Mouse (Mus musculus): Measurements from ENCODE around the gene Klhl22. TPM values are rescaled to one million over a fixed set of nuclear protein-coding genes. Genes with fewer than 3 reads are reported as not detected.
A peak's percentile ranks its signal among the peaks of the same experiment; 100 is the strongest.
"Not testable (repeated sequence)": the region's sequence is repeated elsewhere in the genome, so short reads cannot be mapped to it uniquely, and the experiment has no call there.

Gene Klhl22
- total and polyA plus RNA-seq, 3 experiments = 2.1 TPM; not detected in 2

DNA sequence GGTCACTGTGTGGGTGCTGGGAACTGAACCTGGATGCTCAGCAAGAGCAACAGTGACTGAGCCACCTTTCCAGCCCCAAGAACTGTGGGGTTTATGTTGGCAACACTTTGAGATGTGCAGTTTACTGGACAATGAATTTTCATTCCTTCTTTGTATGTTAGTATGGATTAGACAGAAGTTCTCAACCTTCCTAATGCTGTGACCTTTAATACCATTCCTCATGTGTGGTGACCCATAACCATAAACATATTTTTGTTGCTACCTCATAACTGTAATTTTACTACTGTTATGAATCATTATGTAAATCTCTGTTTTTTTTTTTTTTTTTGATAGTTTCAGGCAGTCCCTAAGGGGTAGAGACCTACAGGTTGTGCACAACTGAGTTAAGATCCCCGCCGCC is 25.8 kb upstream of the Klhl22 start:
- H3K4me1 ChIP-seq (ENCODE audit: insufficient read depth, low read depth, low read length) = no peaks in the 10 kb centered on the region
- no peaks in the 10 kb centered on the region for H3K36me3 ChIP-seq (replicated peaks)
- TF ChIP-seq TAL1 (conservative IDR thresholded peaks at IDR 0.05; ENCODE audit: low read depth, low read length) (no peak), CTCF (IDR thresholded peaks at IDR 0.05; ENCODE audit: low read depth, low read length) (no peak), GATA2 (IDR thresholded peaks at IDR 0.05; ENCODE audit: borderline replicate concordance, low read depth, low read length) (no peak)
- DNase-seq (ENCODE audit: low spot score) (no peak), ATAC-seq (ENCODE audit: extremely low read depth, insufficient number of reproducible peaks, low FRiP score, poor library complexity, severe bottlenecking) (no peak)
- H3K9me3 ChIP-seq (replicated peaks) = no peaks in the 10 kb centered on the region
- peaks cover 25% of the 10 kb centered on the region for H3K27me3 ChIP-seq (ENCODE audit: insufficient read depth, low read length)
- no peak overlapping the region for H3K4me3 ChIP-seq (ENCODE audit: low read depth, low read length)

DNA sequence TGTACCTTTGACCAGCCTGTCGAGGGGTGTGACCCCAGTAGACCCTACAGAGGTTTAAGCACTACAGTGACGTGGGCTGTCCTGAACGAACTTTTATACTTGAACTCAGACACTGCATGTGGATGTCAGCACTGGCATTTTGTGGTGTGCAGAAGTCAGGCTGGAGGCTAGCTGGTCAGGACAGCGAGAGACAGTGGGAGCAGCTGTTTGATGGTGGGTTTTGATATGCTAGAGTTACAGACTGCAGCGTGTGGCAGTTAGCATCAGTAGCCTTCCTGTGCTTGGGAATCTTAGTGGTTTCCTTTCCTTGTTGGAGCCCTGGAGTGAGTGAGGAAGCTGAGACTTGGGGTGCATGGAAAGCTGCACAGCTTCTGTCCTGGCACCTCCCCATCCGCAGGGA is 24.5 kb upstream of the Klhl22 start:
- H3K4me1 ChIP-seq (ENCODE audit: insufficient read depth, low read depth, low read length); H3K36me3 ChIP-seq (replicated peaks); ATAC-seq (ENCODE audit: extremely low read depth, insufficient number of reproducible peaks, low FRiP score, poor library complexity, severe bottlenecking); DNase-seq (ENCODE audit: low spot score); H3K9me3 ChIP-seq (replicated peaks); H3K4me3 ChIP-seq (ENCODE audit: low read depth, low read length): not testable (repeated sequence)
- H3K27me3 ChIP-seq (ENCODE audit: insufficient read depth, low read length) = peaks cover 34% of the 10 kb centered on the region

DNA sequence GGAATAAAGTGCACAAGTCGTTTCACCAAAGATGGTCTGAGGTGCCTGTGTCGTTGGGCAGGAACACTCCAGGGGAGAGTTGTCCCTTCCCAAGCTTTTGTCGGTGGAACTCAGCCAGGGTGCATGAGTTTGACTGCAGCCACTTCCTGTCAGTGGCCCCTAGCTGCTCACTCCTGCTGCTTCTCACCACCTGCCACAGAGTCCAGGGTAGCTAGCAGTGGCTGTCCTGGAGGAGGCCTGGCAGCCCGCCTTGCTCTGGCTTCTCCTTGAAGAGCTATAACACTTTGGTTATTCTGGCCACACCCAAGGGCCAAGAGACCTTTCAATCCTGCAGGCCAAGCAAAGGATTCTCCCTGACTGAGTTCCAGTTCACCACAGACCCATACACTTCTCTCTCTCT is 23.3 kb upstream of the Klhl22 start:
- peaks cover 41% of the 10 kb centered on the region for H3K27me3 ChIP-seq (ENCODE audit: insufficient read depth, low read length)
- ATAC-seq (ENCODE audit: extremely low read depth, insufficient number of reproducible peaks, low FRiP score, poor library complexity, severe bottlenecking) (no peak), DNase-seq (ENCODE audit: low spot score) (no peak)
- no peak for TF ChIP-seq GATA2 (IDR thresholded peaks at IDR 0.05; ENCODE audit: borderline replicate concordance, low read depth, low read length)
- no peak for TF ChIP-seq GATA1 (IDR thresholded peaks at IDR 0.05; ENCODE audit: borderline replicate concordance, low read length)
- no peak for TF ChIP-seq TAL1 (conservative IDR thresholded peaks at IDR 0.05; ENCODE audit: low read depth, low read length)
- TF ChIP-seq POLR2AphosphoS5 (IDR thresholded peaks at IDR 0.05; ENCODE audit: insufficient replicate concordance, low read depth, low read length) = no peak
- no peak for TF ChIP-seq CTCF (IDR thresholded peaks at IDR 0.05; ENCODE audit: low read depth, low read length)
- no peaks in the 10 kb centered on the region for H3K9me3 ChIP-seq (replicated peaks)
- no peaks in the 10 kb centered on the region for H3K36me3 ChIP-seq (replicated peaks)
- no peaks in the 10 kb centered on the region for H3K4me1 ChIP-seq (ENCODE audit: insufficient read depth, low read depth, low read length)
- H3K4me3 ChIP-seq (ENCODE audit: low read depth, low read length) = no peak overlapping the region

DNA sequence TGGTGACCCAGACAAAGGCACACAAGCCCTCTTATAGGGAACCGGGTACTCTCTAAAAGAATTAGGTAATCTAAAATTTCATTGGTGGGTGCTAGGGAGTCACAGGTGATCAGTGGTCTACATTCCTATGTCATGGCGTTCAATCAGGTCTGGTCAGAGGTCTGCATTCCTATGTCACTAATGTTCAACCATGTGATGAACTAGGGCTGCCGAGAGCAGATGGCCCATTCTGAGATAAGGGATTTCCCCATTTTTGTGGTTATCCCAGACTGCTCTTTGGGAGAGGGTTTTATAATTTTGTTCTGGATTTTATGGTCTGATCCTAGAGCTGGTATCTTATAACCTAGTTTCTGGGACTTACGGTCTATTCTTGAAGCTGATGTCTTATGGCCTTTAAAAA is 19.3 kb upstream of the Klhl22 start:
- 0 out of 2 replicates have a peak, but pooled peaks cover under 1% of the 10 kb centered on the region for H3K9me3 ChIP-seq (replicated peaks)
- no peak for ATAC-seq (ENCODE audit: extremely low read depth, insufficient number of reproducible peaks, low FRiP score, poor library complexity, severe bottlenecking)

DNA sequence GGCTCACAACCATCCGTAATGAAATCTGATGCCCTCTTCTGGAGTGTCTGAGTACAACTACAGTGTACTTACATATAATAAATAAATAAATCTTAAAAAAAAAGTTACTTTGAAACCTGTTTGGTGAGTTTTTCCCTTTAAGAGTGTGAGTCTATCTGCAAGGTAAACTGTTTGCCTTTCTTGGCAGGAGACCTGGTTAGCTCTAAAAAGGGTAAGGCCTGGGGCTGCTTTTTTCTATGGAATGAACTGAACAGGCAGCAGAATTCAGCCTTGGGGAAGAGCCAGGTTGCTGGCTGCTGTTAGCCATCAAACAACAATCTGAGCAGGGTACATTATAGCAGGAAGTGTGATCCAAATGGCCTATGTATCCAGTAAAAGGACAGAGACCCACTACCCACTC is 16.6 kb upstream of the Klhl22 start:
- ATAC-seq (ENCODE audit: extremely low read depth, insufficient number of reproducible peaks, low FRiP score, poor library complexity, severe bottlenecking) (no peak), DNase-seq (ENCODE audit: low spot score) (no peak)
- Histone ChIP-seq H3K9me3 (replicated peaks) (0 out of 2 replicates have a peak, but pooled peaks cover 2% of the 10 kb centered on the region), H3K4me3 (ENCODE audit: low read depth, low read length) (no peak overlapping the region), H3K27me3 (ENCODE audit: insufficient read depth, low read length) (peaks cover 27% of the 10 kb centered on the region), H3K4me1 (ENCODE audit: insufficient read depth, low read depth, low read length) (peaks cover 9% of the 10 kb centered on the region; the same call in 1 of the 2 replicates), H3K36me3 (replicated peaks) (no peaks in the 10 kb centered on the region)
- no peak for TF ChIP-seq GATA1 (IDR thresholded peaks at IDR 0.05; ENCODE audit: borderline replicate concordance, low read length)
- TF ChIP-seq TAL1 (conservative IDR thresholded peaks at IDR 0.05; ENCODE audit: low read depth, low read length) = no peak
- TF ChIP-seq POLR2AphosphoS5 (IDR thresholded peaks at IDR 0.05; ENCODE audit: insufficient replicate concordance, low read depth, low read length) = no peak
- no peak for TF ChIP-seq CTCF (IDR thresholded peaks at IDR 0.05; ENCODE audit: low read depth, low read length)
- no peak for TF ChIP-seq GATA2 (IDR thresholded peaks at IDR 0.05; ENCODE audit: borderline replicate concordance, low read depth, low read length)

More for the DNA sequence above, 19.3 kb upstream of the Klhl22 start:
- H3K36me3 ChIP-seq (replicated peaks) = no peaks in the 10 kb centered on the region
- DNase-seq (ENCODE audit: low spot score) = no peak
- H3K4me3 ChIP-seq (ENCODE audit: low read depth, low read length) = no peak overlapping the region
- peaks cover 35% of the 10 kb centered on the region for H3K27me3 ChIP-seq (ENCODE audit: insufficient read depth, low read length)
- TF ChIP-seq CTCF (IDR thresholded peaks at IDR 0.05; ENCODE audit: low read depth, low read length) (no peak), TAL1 (conservative IDR thresholded peaks at IDR 0.05; ENCODE audit: low read depth, low read length) (no peak), GATA1 (IDR thresholded peaks at IDR 0.05; ENCODE audit: borderline replicate concordance, low read length) (no peak), GATA2 (IDR thresholded peaks at IDR 0.05; ENCODE audit: borderline replicate concordance, low read depth, low read length) (no peak), POLR2AphosphoS5 (IDR thresholded peaks at IDR 0.05; ENCODE audit: insufficient replicate concordance, low read depth, low read length) (no peak)
- peaks cover 8% of the 10 kb centered on the region; the same call in 1 of the 2 replicates for H3K4me1 ChIP-seq (ENCODE audit: insufficient read depth, low read depth, low read length)

DNA sequence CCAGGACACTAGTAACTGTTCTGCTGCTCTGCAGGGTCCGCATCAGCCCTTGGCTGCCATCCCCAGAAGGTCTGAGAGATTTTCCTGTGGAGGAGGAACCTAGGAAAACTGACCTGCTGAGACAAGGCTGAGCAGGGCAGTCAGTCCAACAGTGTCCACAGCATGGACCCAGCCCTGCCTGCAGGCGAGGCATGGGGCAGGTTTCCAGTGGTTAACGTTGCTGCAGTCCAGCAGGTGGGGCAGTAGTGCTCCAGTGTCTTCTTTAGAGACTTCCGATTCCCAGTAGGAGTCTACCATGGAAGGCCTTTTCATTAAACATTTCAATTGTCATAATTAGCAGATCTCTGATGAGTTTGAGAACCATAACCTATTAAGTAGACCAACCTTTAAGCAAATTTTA is 16.1 kb upstream of the Klhl22 start:
- no peaks in the 10 kb centered on the region for H3K36me3 ChIP-seq (replicated peaks)
- no peak for DNase-seq (ENCODE audit: low spot score)
- no peak overlapping the region for H3K4me3 ChIP-seq (ENCODE audit: low read depth, low read length)
- peaks cover 9% of the 10 kb centered on the region; the same call in 1 of the 2 replicates for H3K4me1 ChIP-seq (ENCODE audit: insufficient read depth, low read depth, low read length)
- no peak for ATAC-seq (ENCODE audit: extremely low read depth, insufficient number of reproducible peaks, low FRiP score, poor library complexity, severe bottlenecking)
- H3K27me3 ChIP-seq (ENCODE audit: insufficient read depth, low read length) = peaks cover 27% of the 10 kb centered on the region
- TF ChIP-seq CTCF (IDR thresholded peaks at IDR 0.05; ENCODE audit: low read depth, low read length) = no peak
- TF ChIP-seq GATA2 (IDR thresholded peaks at IDR 0.05; ENCODE audit: borderline replicate concordance, low read depth, low read length) = no peak
- no peak for TF ChIP-seq POLR2AphosphoS5 (IDR thresholded peaks at IDR 0.05; ENCODE audit: insufficient replicate concordance, low read depth, low read length)
- no peak for TF ChIP-seq TAL1 (conservative IDR thresholded peaks at IDR 0.05; ENCODE audit: low read depth, low read length)
- no peak for TF ChIP-seq GATA1 (IDR thresholded peaks at IDR 0.05; ENCODE audit: borderline replicate concordance, low read length)
- H3K9me3 ChIP-seq (replicated peaks) = 0 out of 2 replicates have a peak, but pooled peaks cover 2% of the 10 kb centered on the region

DNA sequence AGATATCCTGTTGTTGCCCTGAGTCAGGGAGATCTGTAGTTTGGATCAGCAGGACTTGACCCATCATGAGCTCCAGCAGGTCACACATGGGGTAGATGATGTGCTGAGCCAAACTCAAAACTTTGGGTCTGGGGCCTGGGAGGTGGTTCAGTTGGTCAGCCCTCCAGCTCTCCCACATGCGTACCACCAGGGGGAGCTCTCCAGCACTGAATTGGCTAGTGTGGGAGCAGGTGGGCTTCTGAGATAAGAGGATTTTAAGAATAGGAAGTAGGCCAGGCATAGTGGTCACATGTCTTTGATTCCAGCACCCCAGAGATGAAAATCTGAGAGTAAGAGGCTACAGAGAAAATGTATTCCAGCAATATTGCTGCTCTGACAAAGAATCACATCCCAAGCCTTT is 14.9 kb upstream of the Klhl22 start:
- peak; percentile 28; the same call in 1 of the 2 replicates for ATAC-seq (ENCODE audit: extremely low read depth, insufficient number of reproducible peaks, low FRiP score, poor library complexity, severe bottlenecking)
- DNase-seq (ENCODE audit: low spot score) = peak; percentile 21
- peaks cover 9% of the 10 kb centered on the region; the same call in 1 of the 2 replicates for H3K4me1 ChIP-seq (ENCODE audit: insufficient read depth, low read depth, low read length)

More for the DNA sequence above, 14.9 kb upstream of the Klhl22 start:
- Histone ChIP-seq H3K27me3 (ENCODE audit: insufficient read depth, low read length) (peaks cover 21% of the 10 kb centered on the region), H3K9me3 (replicated peaks) (0 out of 2 replicates have a peak, but pooled peaks cover 2% of the 10 kb centered on the region), H3K36me3 (replicated peaks) (no peaks in the 10 kb centered on the region), H3K4me3 (ENCODE audit: low read depth, low read length) (no peak overlapping the region)
- TF ChIP-seq CTCF (IDR thresholded peaks at IDR 0.05; ENCODE audit: low read depth, low read length) (peak; percentile 63), GATA2 (IDR thresholded peaks at IDR 0.05; ENCODE audit: borderline replicate concordance, low read depth, low read length) (no peak), TAL1 (conservative IDR thresholded peaks at IDR 0.05; ENCODE audit: low read depth, low read length) (0 out of 2 replicates have a peak, but pooled peaks have one; percentile 23), GATA1 (IDR thresholded peaks at IDR 0.05; ENCODE audit: borderline replicate concordance, low read length) (no peak)
